Mouse (Mus musculus): ENCODE measurements around the gene Lix1.

Lix1 gene

DNA sequence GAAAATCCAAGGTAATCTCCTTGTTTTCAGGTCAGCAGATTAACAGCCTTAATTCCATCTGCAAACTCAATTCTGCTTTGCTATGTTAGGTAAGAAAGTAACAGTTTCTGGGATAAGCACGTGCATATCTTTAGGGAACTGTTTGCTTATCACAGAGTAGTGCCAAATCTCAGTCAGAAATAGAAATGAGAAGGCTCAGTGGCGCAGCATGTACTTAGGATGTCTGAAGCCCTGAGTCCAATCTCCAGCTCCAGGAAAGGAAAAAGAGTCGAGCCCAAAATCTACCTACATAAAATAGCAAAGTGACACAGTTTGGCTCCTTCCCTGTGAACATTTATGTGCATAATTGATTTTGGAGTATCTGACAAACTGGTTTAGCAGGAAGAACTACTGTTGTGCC is 96.8 kb downstream of the Lix1 start:
- DNase-seq: no peak

DNA sequence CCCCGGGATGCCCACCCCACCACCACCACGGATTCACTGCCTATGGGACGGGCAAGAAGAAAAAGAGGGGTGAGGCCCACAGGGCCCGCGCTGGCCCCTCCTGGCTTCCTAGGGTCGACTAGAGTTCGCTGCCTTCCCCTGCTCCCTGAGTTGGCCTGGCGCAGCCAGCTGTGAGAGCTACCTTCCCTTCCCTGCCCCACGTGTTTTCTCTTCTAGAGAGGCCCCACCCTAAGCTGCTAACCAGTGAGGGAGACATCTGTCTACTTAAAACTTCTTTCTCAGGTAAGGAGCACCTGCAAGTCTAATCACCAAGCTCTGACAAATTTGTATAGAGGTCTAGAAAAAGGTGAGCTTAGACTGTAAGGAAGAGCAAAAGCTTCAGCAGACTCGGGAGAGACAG is 104.2 kb downstream of the Lix1 start:
- DNase-seq: no peak
